Comparison of ENCODE assay signal across 8 mouse cellular contexts in the genomic region with DNA sequence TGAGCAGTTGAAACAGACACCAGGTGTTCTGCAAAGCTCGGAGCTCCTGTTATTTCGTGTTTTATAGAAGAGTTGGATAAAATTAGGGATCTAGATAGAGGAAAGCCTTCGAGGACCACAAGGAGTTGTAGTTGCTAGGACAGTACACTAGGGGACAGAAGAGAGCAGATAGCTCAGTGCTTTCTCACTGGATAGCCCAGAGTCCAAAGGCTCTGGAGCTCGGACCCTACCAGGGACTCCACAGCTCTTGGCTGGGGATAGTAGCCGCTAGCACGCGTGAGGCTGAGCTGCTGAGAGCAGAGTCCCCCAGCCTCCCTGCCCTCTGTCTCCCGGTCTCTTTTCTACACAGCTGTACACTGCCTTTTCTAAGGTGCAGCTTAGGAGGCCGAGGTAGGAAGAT. TPM values are rescaled to one million over a fixed set of nuclear protein-coding genes. Genes with fewer than 3 reads are reported as not detected.
DNase-seq lines count a peak whose midpoint lies in the region; ATAC-seq lines count a peak whose summit lies in the region.

No protein-coding gene starts in this region.

- peak; percentile 74 for ATAC-seq in frontal cortex, adult (ENCODE audit: low TSS enrichment)
- ATAC-seq in forebrain, embryonic 14.5 days = peak; percentile 32; the same call in 1 of the 2 replicates
- no peak for ATAC-seq in midbrain, embryonic 14.5 days (ENCODE audit: low FRiP score, low TSS enrichment)

- H3K9me3 ChIP-seq in forebrain, embryonic 14.5 days (replicated peaks; ENCODE audit: control insufficient read depth, low read length) = no peaks in the 10 kb centered on the region
- no peaks in the 10 kb centered on the region for H3K9me3 ChIP-seq in midbrain, embryonic 14.5 days (ENCODE audit: control insufficient read depth, low read length)

- 33% methylated on average over 9 of the region's 9 CpGs for WGBS in forebrain, embryonic 14.5 days
- 37% methylated on average over 9 of the region's 9 CpGs for WGBS in midbrain, embryonic 14.5 days

- no peak overlapping the region for H3K27ac ChIP-seq in forebrain, embryonic 14.5 days (ENCODE audit: low read depth, low read length)
- H3K27ac ChIP-seq in midbrain, embryonic 14.5 days (replicated peaks; ENCODE audit: low read depth, low read length) = no peak overlapping the region

- DNase-seq in frontal cortex, postnatal 25 days (ENCODE audit: low spot score in 2 of 2) = no peak
- peak; percentile 53 for DNase-seq in 3T3-L1 (ENCODE audit: low read depth, low spot score)
- peak; percentile 38 for DNase-seq in c-Kit-negative CD71-positive TER-119-positive erythroid progenitor cells, embryonic 14.5 days (ENCODE audit: low read depth, low spot score)
- DNase-seq in forebrain, embryonic 14.5 days (ENCODE audit: low spot score) = peak; percentile 70
- DNase-seq in layer of hippocampus, postnatal 14 days (ENCODE audit: low spot score in 2 of 2) = peak; percentile 24 to 63
- DNase-seq in midbrain, embryonic 14.5 days = peak; percentile 78
- DNase-seq in urinary bladder, adult 18-20 months (ENCODE audit: low spot score in 2 of 2) = no peak

- H3K4me3 ChIP-seq in forebrain, embryonic 14.5 days (ENCODE audit: low read depth, low read length) = no peak overlapping the region
- no peak overlapping the region for H3K4me3 ChIP-seq in midbrain, embryonic 14.5 days (replicated peaks; ENCODE audit: low read depth, low read length)

- H3K9ac ChIP-seq in forebrain, embryonic 14.5 days (ENCODE audit: low read length) = no peak overlapping the region
- no peak overlapping the region for H3K9ac ChIP-seq in midbrain, embryonic 14.5 days (replicated peaks; ENCODE audit: low read length)

- H3K4me2 ChIP-seq in forebrain, embryonic 14.5 days (ENCODE audit: low read length) = no peak overlapping the region
- no peak overlapping the region for H3K4me2 ChIP-seq in midbrain, embryonic 14.5 days (ENCODE audit: low read length)

- H3K4me1 ChIP-seq in forebrain, embryonic 14.5 days (ENCODE audit: control insufficient read depth, insufficient read depth, low read length) = peaks cover 4% of the 10 kb centered on the region; the same call in 1 of the 2 replicates
- peaks cover 8% of the 10 kb centered on the region for H3K4me1 ChIP-seq in midbrain, embryonic 14.5 days (ENCODE audit: control insufficient read depth, insufficient read depth, low read length)

- no peaks in the 10 kb centered on the region for H3K27me3 ChIP-seq in forebrain, embryonic 14.5 days (replicated peaks; ENCODE audit: control insufficient read depth, insufficient read depth, low read length)
- H3K27me3 ChIP-seq in midbrain, embryonic 14.5 days (ENCODE audit: control insufficient read depth, insufficient read depth, low read length) = no peaks in the 10 kb centered on the region

- H3K36me3 ChIP-seq in forebrain, embryonic 14.5 days (ENCODE audit: control insufficient read depth, insufficient read depth, low read length) = no peaks in the 10 kb centered on the region
- no peaks in the 10 kb centered on the region for H3K36me3 ChIP-seq in midbrain, embryonic 14.5 days (ENCODE audit: control insufficient read depth, insufficient read depth, low read length)

RNA-seq across cellular contexts. Expression of a gene that starts 41.2 kb away (rescaled TPM):
- 154 and 173 TPM in 2 replicates for polyA plus RNA-seq in forebrain, embryonic 14.5 days (2014; fragmentation: Nextera tagmentation; extraction: Ambion mirVana)
- 10 to 100 TPM; 57.1 to 65.6 TPM for total RNA-seq in layer of hippocampus, postnatal 14 days (2021)
- polyA plus RNA-seq in midbrain, embryonic 14.5 days (2014; fragmentation: Nextera tagmentation; extraction: Ambion mirVana) = 171 and 175 TPM in 2 replicates

Comparison
In these comparisons a context has a peak if more than half of its experiments do, and no peak if none do; other contexts are left out.
1. DNase-seq: peak in 3T3-L1 (single experiment), c-Kit-negative CD71-positive TER-119-positive erythroid progenitor cells, embryonic 14.5 days (single experiment), forebrain, embryonic 14.5 days (single experiment), layer of hippocampus, postnatal 14 days (2 of 2) and midbrain, embryonic 14.5 days (single experiment); none in frontal cortex, postnatal 25 days (0 of 2) and urinary bladder, adult 18-20 months (0 of 2).